Mouse (Mus musculus): ENCODE measurements at regions not wholly inside any gene's neighbourhood (a gene's known extent, or its start where the extent isn't known, plus 50 kb on each side); places are given as distances from the start of the nearest gene placed in this dataset.

- TF ChIP-seq MAX (IDR thresholded peaks at IDR 0.05; ENCODE audit: low read depth), result no peak
- TF ChIP-seq POLR2A (IDR thresholded peaks at IDR 0.05; ENCODE audit: insufficient read length, low read depth), result no peak
- TF ChIP-seq MYOG (IDR thresholded peaks at IDR 0.05; ENCODE audit: control insufficient read depth in 1 of 3, insufficient read depth in 1 of 3, insufficient read length in 2 of 3, low read depth in 2 of 3), result no peak
- no peak for TF ChIP-seq POLR2AphosphoS2 (IDR thresholded peaks at IDR 0.05; ENCODE audit: insufficient read length, low read depth)
- no peak for TF ChIP-seq TCF3 (IDR thresholded peaks at IDR 0.05; ENCODE audit: insufficient read length, low read depth)
- no peak for TF ChIP-seq TCF12 (IDR thresholded peaks at IDR 0.05; ENCODE audit: insufficient read depth, poor library complexity, severe bottlenecking)
- no peak for TF ChIP-seq CEBPB (IDR thresholded peaks at IDR 0.05; ENCODE audit: insufficient read depth, poor library complexity, severe bottlenecking)
- TF ChIP-seq MYOD1 (IDR thresholded peaks at IDR 0.05; ENCODE audit: control insufficient read depth in 1 of 3, insufficient read length in 2 of 3, low read depth in 2 of 3), result no peak
- TF ChIP-seq USF1 (IDR thresholded peaks at IDR 0.05; ENCODE audit: low read depth), result no peak
These were observed 77.0 kb upstream of the Immp2l start for GRCm38 (mm10) chr12:40946888-40947287.

All from myocyte (in vitro differentiated cells).